Mouse (Mus musculus) hindbrain, embryonic 14.5 days (tissue): ENCODE measurements around the gene Hapln4. TPM values are rescaled to one million over a fixed set of nuclear protein-coding genes. Genes with fewer than 3 reads are reported as not detected.

ENCODE experiments used
- ATAC-seq: fragments of 200-750 bp; cut with Nextera tagmentation; 2 replicates; pipeline ENCODE4 v1.8.0; 2017; ENCODE audit warnings: moderate number of reproducible peaks, mild to moderate bottlenecking, moderate TSS enrichment, moderate library complexity; ENCODE audit not compliant: low FRiP score
- DNase-seq: peaks from one replicate; pipeline ENCODE4 v3.0.0-alpha.2; 2015; ENCODE audit warnings: low spot score
- H3K27ac ChIP-seq: fragments of 300-500 bp; sonication (generic); 2 replicates; pipeline ENCODE4 v1.5.1; 2014; ENCODE audit warnings: mild to moderate bottlenecking, moderate library complexity
- H3K27me3 ChIP-seq: fragments of 300-500 bp; sonication (generic); 2 replicates; pipeline ENCODE4 v1.6.1; 2014; ENCODE audit warnings: mild to moderate bottlenecking, low read length, mixed read lengths; ENCODE audit not compliant: control insufficient read depth, insufficient read depth
- H3K36me3 ChIP-seq: fragments of 300-500 bp; sonication (generic); replicated peaks from 2 replicates; pipeline ENCODE4 v1.6.1; 2014; ENCODE audit not compliant: control insufficient read depth, insufficient read depth
- H3K4me1 ChIP-seq: fragments of 300-500 bp; sonication (generic); replicated peaks from 2 replicates; pipeline ENCODE4 v1.6.1; 2014; ENCODE audit warnings: antibody characterized with exemption, low read length, mixed read lengths; ENCODE audit not compliant: control insufficient read depth, insufficient read depth
- H3K4me2 ChIP-seq: fragments of 300-500 bp; sonication (generic); replicated peaks from 2 replicates; pipeline ENCODE4 v1.6.1; 2014; ENCODE audit warnings: mild to moderate bottlenecking, moderate library complexity
- H3K4me3 ChIP-seq: fragments of 300-500 bp; sonication (generic); replicated peaks from 2 replicates; pipeline ENCODE4 v1.5.1; 2014; ENCODE audit warnings: mild to moderate bottlenecking, low read length
- H3K9ac ChIP-seq: fragments of 300-500 bp; sonication (generic); 2 replicates; pipeline ENCODE4 v1.6.1; 2014
- H3K9me3 ChIP-seq: fragments of 300-500 bp; sonication (generic); 2 replicates; pipeline ENCODE4 v1.6.1; 2016; ENCODE audit warnings: low read length; ENCODE audit not compliant: control insufficient read depth
- WGBS: fragments of 180-500 bp; shearing (Covaris S2); extraction: QIAGEN DNeasy Blood & Tissue Kit; methylation state at CpG from one replicate; pipeline ENCODE4 v1.1.7; 2014; 5-methylcytosine and 5-hydroxymethylcytosine counted together
- polyA plus RNA-seq: library from polyadenylated mRNA; unstranded; fragments of >200 nt; fragmentation: Nextera tagmentation; extraction: Ambion mirVana; gene quantifications from 2 replicates; pipeline ENCODE4 v1.2.1, GENCODE M21; 2014

Gene Hapln4
- polyA plus RNA-seq, 1 experiment from 2014 or later: 0.80 TPM

GRCm38 (mm10) chr8:70130066-70130465, 46.8 kb downstream of the Hapln4 start:
- H3K4me2 ChIP-seq: no peak overlapping the region
- 89% methylated on average over 3 of the region's 3 CpGs for WGBS
- no peak for ATAC-seq
- H3K27ac ChIP-seq: peak overlapping the region; percentile 74; the same call in 1 of the 2 replicates
- H3K36me3 ChIP-seq: peaks cover 22% of the 10 kb centered on the region
- no peaks in the 10 kb centered on the region for H3K9me3 ChIP-seq
- no peaks in the 10 kb centered on the region for H3K27me3 ChIP-seq
- peaks cover 13% of the 10 kb centered on the region; the same call in 1 of the 2 replicates for H3K4me1 ChIP-seq
- H3K4me3 ChIP-seq: no peak overlapping the region
- no peak overlapping the region for H3K9ac ChIP-seq
- DNase-seq: no peak

GRCm38 (mm10) chr8:70131166-70131883, 48.1 kb downstream of the Hapln4 start, which contains the start of gene Nr2c2ap:
Gene Nr2c2ap, plus strand, starts transcription at chr8:70131333.
- H3K27me3 ChIP-seq: no peaks in the 10 kb centered on the region
- H3K27ac ChIP-seq: peak within 1 kb of the TSS; percentile 74; the same call in 1 of the 2 replicates
- peak; percentile 85 for ATAC-seq
- H3K36me3 ChIP-seq: peaks cover 34% of the 10 kb centered on the region
- peak within 1 kb of the TSS; percentile 63 for H3K9ac ChIP-seq
- H3K4me2 ChIP-seq: peak within 1 kb of the TSS; percentile 77
- H3K4me1 ChIP-seq: peaks cover 13% of the 10 kb centered on the region; the same call in 1 of the 2 replicates
- DNase-seq: peak; percentile 90
- 1% methylated on average over 37 of the region's 37 CpGs for WGBS
- no peaks in the 10 kb centered on the region for H3K9me3 ChIP-seq
- H3K4me3 ChIP-seq: peak within 1 kb of the TSS; percentile 55

GRCm38 (mm10) chr8:70134086-70134485, 50.8 kb downstream of the Hapln4 start:
- H3K27ac ChIP-seq: no peak overlapping the region
- no peak overlapping the region for H3K9ac ChIP-seq
- no peak for DNase-seq
- H3K9me3 ChIP-seq: no peaks in the 10 kb centered on the region
- H3K4me3 ChIP-seq: no peak overlapping the region
- ATAC-seq: no peak
- H3K27me3 ChIP-seq: no peaks in the 10 kb centered on the region
- H3K4me1 ChIP-seq: peaks cover 22% of the 10 kb centered on the region; the same call in 1 of the 2 replicates
- H3K4me2 ChIP-seq: no peak overlapping the region
- 93% methylated on average over 5 of the region's 5 CpGs for WGBS
- peaks cover 34% of the 10 kb centered on the region for H3K36me3 ChIP-seq

DNA sequence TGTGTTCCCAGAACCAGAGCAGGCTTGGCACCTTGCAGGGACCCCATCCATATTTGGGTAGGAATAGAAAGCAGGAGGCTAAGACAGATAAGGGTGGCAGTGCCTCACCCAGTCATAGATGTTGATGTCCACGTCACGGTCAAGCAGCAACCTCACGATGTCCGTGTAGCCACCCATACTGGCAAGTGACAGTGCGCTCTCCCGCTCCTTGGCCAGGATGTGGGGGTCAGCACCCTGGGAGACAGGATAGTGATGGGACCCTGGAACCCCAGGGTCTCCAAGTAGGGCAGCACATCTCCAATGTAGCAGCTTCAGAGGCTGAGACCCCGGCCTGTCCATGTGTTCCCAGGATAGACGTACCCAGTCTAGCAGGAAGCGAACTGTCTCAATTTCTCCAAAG, 51.7 kb downstream of the Hapln4 start:
- ATAC-seq (no peak), DNase-seq (no peak)
- Histone ChIP-seq H3K9me3 (no peaks in the 10 kb centered on the region), H3K27me3 (no peaks in the 10 kb centered on the region), H3K4me2 (no peak overlapping the region), H3K4me3 (no peak overlapping the region), H3K9ac (no peak overlapping the region), H3K4me1 (peaks cover 17% of the 10 kb centered on the region; the same call in 1 of the 2 replicates), H3K27ac (no peak overlapping the region), H3K36me3 (peaks cover 34% of the 10 kb centered on the region)
- 95% methylated on average over 9 of the region's 9 CpGs for WGBS

GRCm38 (mm10) chr8:70136591-70136990, 53.3 kb downstream of the Hapln4 start:
- Histone ChIP-seq H3K9ac (no peak overlapping the region), H3K4me3 (no peak overlapping the region), H3K36me3 (peaks cover 34% of the 10 kb centered on the region), H3K27ac (no peak overlapping the region), H3K4me1 (peaks cover 24% of the 10 kb centered on the region), H3K4me2 (no peak overlapping the region), H3K27me3 (no peaks in the 10 kb centered on the region), H3K9me3 (no peaks in the 10 kb centered on the region)
- ATAC-seq (no peak), DNase-seq (no peak)
- 87% methylated on average over 4 of the region's 4 CpGs for WGBS

GRCm38 (mm10) chr8:70137890-70138289, 54.6 kb downstream of the Hapln4 start:
- no peak overlapping the region for H3K27ac ChIP-seq
- peak overlapping the region; percentile 69 for H3K4me2 ChIP-seq
- no peak overlapping the region; the same call in 1 of the 2 replicates for H3K9ac ChIP-seq
- H3K9me3 ChIP-seq: no peaks in the 10 kb centered on the region
- WGBS: 80% methylated on average over 4 of the region's 4 CpGs
- DNase-seq (no peak), ATAC-seq (no peak)
- peak overlapping the region; percentile 66; the same call in 1 of the 2 replicates for H3K4me3 ChIP-seq
- no peaks in the 10 kb centered on the region for H3K27me3 ChIP-seq
- peaks cover 43% of the 10 kb centered on the region for H3K36me3 ChIP-seq
- peaks cover 21% of the 10 kb centered on the region for H3K4me1 ChIP-seq

GRCm38 (mm10) chr8:70139026-70139857, 56.0 kb downstream of the Hapln4 start, which contains the start of the genes Rfxank, Borcs8 and Mef2b:
Gene Rfxank, minus strand, starts transcription at chr8:70139154.
Gene Borcs8, plus strand, starts transcription at chr8:70139499.
Gene Mef2b, plus strand, starts transcription at chr8:70139711.
- H3K4me2 ChIP-seq: peak within 1 kb of the TSS; percentile 84
- peak within 1 kb of the TSS; percentile 76 for H3K9ac ChIP-seq
- H3K4me1 ChIP-seq: peaks cover 21% of the 10 kb centered on the region
- DNase-seq (peak; percentile 99), ATAC-seq (peak; percentile 97)
- under 1% methylated on average over 46 of the region's 46 CpGs for WGBS
- peaks cover 45% of the 10 kb centered on the region for H3K36me3 ChIP-seq
- no peaks in the 10 kb centered on the region for H3K27me3 ChIP-seq
- H3K9me3 ChIP-seq: no peaks in the 10 kb centered on the region
- H3K27ac ChIP-seq: peak within 1 kb of the TSS; percentile 69
- peak within 1 kb of the TSS; percentile 66 for H3K4me3 ChIP-seq

GRCm38 (mm10) chr8:70139981-70140380, 56.7 kb downstream of the Hapln4 start:
- no peaks in the 10 kb centered on the region for H3K27me3 ChIP-seq
- WGBS: 15% methylated on average over 9 of the region's 9 CpGs
- H3K4me1 ChIP-seq: peaks cover 21% of the 10 kb centered on the region
- ATAC-seq (no peak; the same call in 1 of the 2 replicates), DNase-seq (no peak)
- H3K4me2 ChIP-seq: peak overlapping the region; percentile 84
- peak overlapping the region; percentile 69 for H3K27ac ChIP-seq
- H3K9me3 ChIP-seq: no peaks in the 10 kb centered on the region
- H3K36me3 ChIP-seq: peaks cover 46% of the 10 kb centered on the region
- H3K9ac ChIP-seq: peak overlapping the region; percentile 76
- peak overlapping the region; percentile 66 for H3K4me3 ChIP-seq
